Mouse (Mus musculus): ENCODE results near the gene Rpusd4. TPM values are rescaled to one million over a fixed set of nuclear protein-coding genes. Genes with fewer than 3 reads are reported as not detected.

The Rpusd4 gene
- polyA plus RNA-seq, 1 experiment from 2014 or later = 8.6 TPM

DNA sequence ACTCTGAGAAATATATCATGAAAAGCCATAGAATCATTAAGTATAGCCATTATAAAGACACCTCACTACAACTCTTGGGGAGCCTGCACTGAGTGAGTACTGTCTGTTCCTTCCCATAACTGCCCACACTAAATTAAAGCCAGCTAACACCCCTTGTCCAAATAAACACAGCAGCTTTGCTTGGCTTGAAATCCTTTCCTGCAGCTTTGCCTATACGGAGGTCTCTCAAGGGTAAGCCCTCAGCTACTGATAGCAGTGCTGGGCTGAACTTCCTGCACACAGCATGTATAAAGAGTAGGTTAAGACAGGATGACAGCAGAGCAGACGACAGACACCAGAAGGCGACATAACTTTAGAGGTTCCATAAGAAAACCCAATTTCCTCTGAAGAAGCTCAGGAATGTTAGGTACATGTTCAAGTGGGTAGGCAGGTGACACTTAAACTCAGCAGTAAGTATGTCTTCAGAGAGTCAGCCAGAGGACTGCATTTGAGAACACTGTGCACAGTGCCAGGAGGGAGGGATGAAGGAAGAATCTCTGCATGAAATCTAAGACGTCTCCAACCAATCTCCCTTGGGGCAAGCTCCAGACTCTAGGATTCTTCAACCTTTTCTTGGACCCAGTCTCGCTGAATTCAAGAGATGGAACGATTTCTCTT lies 28.6 kb upstream of the Rpusd4 start:
- Histone ChIP-seq H3K9me3 (ENCODE audit: low read length) (no peaks in the 10 kb centered on the region), H3K4me2 (ENCODE audit: low read depth, low read length) (no peak overlapping the region), H3K9ac (replicated peaks) (no peak overlapping the region), H3K27me3 (ENCODE audit: insufficient read depth, low read length) (no peaks in the 10 kb centered on the region), H3K4me1 (ENCODE audit: insufficient read depth) (no peaks in the 10 kb centered on the region), H3K36me3 (replicated peaks; ENCODE audit: insufficient read depth, low read length) (peaks cover 4% of the 10 kb centered on the region; the same call in 1 of the 2 replicates), H3K4me3 (ENCODE audit: low read depth, low read length) (no peak overlapping the region), H3K27ac (ENCODE audit: low read depth) (no peak overlapping the region)
- TF ChIP-seq EP300 (IDR thresholded peaks at IDR 0.05; ENCODE audit: low read depth) = no peak
- no peak for TF ChIP-seq CTCF (IDR thresholded peaks at IDR 0.05; ENCODE audit: low read depth)
- 77% methylated on average over 6 of the region's 6 CpGs for WGBS (ENCODE audit: insufficient replicate concordance)
- DNase-seq (no peak), ATAC-seq (no peak)

DNA sequence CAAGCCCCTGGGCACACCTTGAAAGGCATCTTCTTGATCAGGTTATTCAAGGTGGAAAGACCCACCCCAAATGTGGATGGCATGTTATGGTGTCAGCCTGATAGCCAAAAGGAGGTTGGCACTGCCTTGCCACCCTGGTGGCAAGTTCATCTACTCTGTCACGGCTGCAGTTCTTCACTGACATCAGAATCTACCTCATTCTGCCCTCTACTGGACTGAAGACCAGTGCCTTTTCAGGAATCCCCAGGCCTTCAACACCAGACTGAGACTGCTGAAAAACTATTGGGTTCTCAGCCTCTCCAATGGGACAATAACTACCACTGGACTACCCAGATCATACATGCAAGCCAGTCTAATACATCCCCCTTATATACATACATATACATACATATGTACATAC lies 27.9 kb upstream of the Rpusd4 start:
- no peak overlapping the region for H3K27ac ChIP-seq (ENCODE audit: low read depth)
- no peak overlapping the region for H3K4me2 ChIP-seq (ENCODE audit: low read depth, low read length)
- no peaks in the 10 kb centered on the region for H3K4me1 ChIP-seq (ENCODE audit: insufficient read depth)
- WGBS (ENCODE audit: insufficient replicate concordance) = 44% methylated on average over 1 of the region's 1 CpGs
- H3K9me3 ChIP-seq (ENCODE audit: low read length) = no peaks in the 10 kb centered on the region
- TF ChIP-seq EP300 (IDR thresholded peaks at IDR 0.05; ENCODE audit: low read depth) (no peak), CTCF (IDR thresholded peaks at IDR 0.05; ENCODE audit: low read depth) (peak; percentile 46)
- ATAC-seq = no peak
- DNase-seq = no peak
- H3K9ac ChIP-seq (replicated peaks) = no peak overlapping the region
- no peaks in the 10 kb centered on the region for H3K27me3 ChIP-seq (ENCODE audit: insufficient read depth, low read length)
- H3K4me3 ChIP-seq (ENCODE audit: low read depth, low read length) = no peak overlapping the region
- H3K36me3 ChIP-seq (replicated peaks; ENCODE audit: insufficient read depth, low read length) = no peaks in the 10 kb centered on the region

DNA sequence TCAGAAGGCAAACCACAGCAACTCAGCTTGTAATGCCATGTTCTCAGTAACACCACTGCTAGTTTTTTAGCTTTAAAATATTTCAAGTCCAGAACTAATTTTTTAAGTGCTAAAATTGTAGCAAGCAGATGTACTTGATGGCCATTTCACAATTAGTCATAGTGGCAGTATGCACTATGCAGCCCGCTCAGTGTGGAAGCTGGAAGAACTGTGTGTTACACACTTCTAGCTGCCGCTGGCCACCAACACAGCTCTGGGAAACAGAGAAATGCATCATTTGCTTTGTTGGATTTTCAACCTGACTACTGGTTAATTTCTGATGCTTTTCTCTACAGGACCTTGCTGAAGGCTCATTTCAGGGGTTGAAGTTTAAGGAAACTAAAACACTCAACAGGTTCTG lies 20.3 kb upstream of the Rpusd4 start:
- no peaks in the 10 kb centered on the region for H3K4me1 ChIP-seq (ENCODE audit: insufficient read depth)
- no peak overlapping the region for H3K4me3 ChIP-seq (ENCODE audit: low read depth, low read length)
- no peak overlapping the region for H3K27ac ChIP-seq (ENCODE audit: low read depth)
- WGBS (ENCODE audit: insufficient replicate concordance) = 89% methylated on average over 2 of the region's 2 CpGs
- no peak overlapping the region for H3K4me2 ChIP-seq (ENCODE audit: low read depth, low read length)
- no peaks in the 10 kb centered on the region for H3K27me3 ChIP-seq (ENCODE audit: insufficient read depth, low read length)
- no peak overlapping the region for H3K9ac ChIP-seq (replicated peaks)
- TF ChIP-seq CTCF (IDR thresholded peaks at IDR 0.05; ENCODE audit: low read depth) (no peak), EP300 (IDR thresholded peaks at IDR 0.05; ENCODE audit: low read depth) (no peak)
- ATAC-seq (no peak), DNase-seq (no peak)
- H3K36me3 ChIP-seq (replicated peaks; ENCODE audit: insufficient read depth, low read length) = no peaks in the 10 kb centered on the region
- no peaks in the 10 kb centered on the region for H3K9me3 ChIP-seq (ENCODE audit: low read length)

DNA sequence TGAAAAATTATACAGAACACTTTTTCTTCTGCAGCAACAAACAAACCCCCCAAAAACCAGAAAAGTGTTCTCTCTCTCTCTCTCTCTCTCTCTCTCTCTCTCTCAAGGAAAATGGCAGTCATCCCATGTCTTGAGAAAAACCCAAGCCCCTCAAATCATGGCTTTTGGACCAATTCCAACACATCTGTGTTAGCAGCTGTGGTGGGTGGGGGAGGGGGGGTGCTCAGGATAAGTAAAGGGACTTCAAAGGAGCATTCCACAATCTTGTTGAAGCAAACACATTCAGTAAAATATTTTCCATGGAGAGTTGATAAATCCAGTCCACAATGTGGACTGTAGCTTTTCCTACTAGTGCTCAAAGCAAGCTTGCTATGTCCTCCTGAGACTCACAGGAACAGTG lies 18.2 kb upstream of the Rpusd4 start:
- H3K27me3 ChIP-seq (ENCODE audit: insufficient read depth, low read length) = no peaks in the 10 kb centered on the region
- H3K9ac ChIP-seq (replicated peaks) = no peak overlapping the region
- ATAC-seq (no peak), DNase-seq (no peak)
- H3K27ac ChIP-seq (ENCODE audit: low read depth) = no peak overlapping the region
- no peak for TF ChIP-seq CTCF (IDR thresholded peaks at IDR 0.05; ENCODE audit: low read depth)
- no peak for TF ChIP-seq EP300 (IDR thresholded peaks at IDR 0.05; ENCODE audit: low read depth)
- no peak overlapping the region for H3K4me3 ChIP-seq (ENCODE audit: low read depth, low read length)
- no peak overlapping the region for H3K4me2 ChIP-seq (ENCODE audit: low read depth, low read length)
- no peaks in the 10 kb centered on the region for H3K9me3 ChIP-seq (ENCODE audit: low read length)
- no peaks in the 10 kb centered on the region for H3K36me3 ChIP-seq (replicated peaks; ENCODE audit: insufficient read depth, low read length)
- no peaks in the 10 kb centered on the region for H3K4me1 ChIP-seq (ENCODE audit: insufficient read depth)

DNA sequence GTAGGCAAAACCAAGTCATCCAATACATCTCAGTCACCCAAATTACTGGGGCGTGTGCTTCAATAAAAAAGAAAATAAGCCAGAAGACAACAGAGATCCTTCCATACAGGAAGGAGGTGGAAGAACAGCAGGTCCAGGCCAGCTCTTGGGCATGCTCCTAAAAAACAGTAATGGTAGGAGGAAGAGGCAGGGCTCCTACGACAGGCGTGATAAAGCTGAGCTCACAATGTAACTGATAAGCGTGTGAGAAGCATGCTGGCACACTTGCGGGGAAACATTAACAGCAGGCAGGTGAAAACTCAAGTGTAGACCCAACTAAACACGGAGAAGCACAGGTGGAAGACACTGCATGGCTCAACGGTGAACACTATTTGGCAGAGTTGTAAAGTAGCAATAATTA lies 10.3 kb upstream of the Rpusd4 start:
- H3K4me3 ChIP-seq (ENCODE audit: low read depth, low read length) = no peak overlapping the region
- no peak overlapping the region for H3K4me2 ChIP-seq (ENCODE audit: low read depth, low read length)
- H3K9ac ChIP-seq (replicated peaks) = no peak overlapping the region
- no peak for DNase-seq
- no peaks in the 10 kb centered on the region for H3K27me3 ChIP-seq (ENCODE audit: insufficient read depth, low read length)
- H3K36me3 ChIP-seq (replicated peaks; ENCODE audit: insufficient read depth, low read length) = no peaks in the 10 kb centered on the region
- TF ChIP-seq CTCF (IDR thresholded peaks at IDR 0.05; ENCODE audit: low read depth) (no peak), EP300 (IDR thresholded peaks at IDR 0.05; ENCODE audit: low read depth) (no peak)
- ATAC-seq = no peak
- no peaks in the 10 kb centered on the region for H3K4me1 ChIP-seq (ENCODE audit: insufficient read depth)
- WGBS (ENCODE audit: insufficient replicate concordance) = 61% methylated on average over 7 of the region's 7 CpGs
- no peaks in the 10 kb centered on the region for H3K9me3 ChIP-seq (ENCODE audit: low read length)
- H3K27ac ChIP-seq (ENCODE audit: low read depth) = no peak overlapping the region

DNA sequence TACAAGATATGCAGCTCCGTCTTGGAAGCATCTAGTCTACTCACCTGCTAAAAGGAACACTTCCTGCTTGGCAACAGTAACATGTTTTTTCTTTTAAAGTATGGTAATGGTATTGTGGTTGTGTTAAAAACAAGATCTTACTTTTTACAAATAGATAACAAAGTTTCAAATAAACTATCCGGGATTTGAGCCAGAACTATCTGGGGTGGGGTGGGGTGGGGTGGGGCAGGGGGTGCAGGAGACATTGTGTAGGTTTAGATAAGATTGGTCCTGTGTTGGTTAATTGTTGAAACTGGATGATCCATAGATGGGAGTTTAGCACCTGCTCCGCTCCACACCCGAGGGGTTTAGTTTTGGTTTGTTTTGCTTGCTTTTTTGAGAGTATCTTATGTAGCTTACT lies 5.2 kb upstream of the Rpusd4 start:
- no peak for ATAC-seq
- DNase-seq = no peak
- TF ChIP-seq EP300 (IDR thresholded peaks at IDR 0.05; ENCODE audit: low read depth) = no peak
- no peak for TF ChIP-seq CTCF (IDR thresholded peaks at IDR 0.05; ENCODE audit: low read depth)
- H3K4me3 ChIP-seq (ENCODE audit: low read depth, low read length) = no peak overlapping the region
- no peaks in the 10 kb centered on the region for H3K9me3 ChIP-seq (ENCODE audit: low read length)
- WGBS (ENCODE audit: insufficient replicate concordance) = 43% methylated on average over 4 of the region's 4 CpGs
- no peaks in the 10 kb centered on the region for H3K36me3 ChIP-seq (replicated peaks; ENCODE audit: insufficient read depth, low read length)
- H3K27ac ChIP-seq (ENCODE audit: low read depth) = no peak overlapping the region
- no peaks in the 10 kb centered on the region for H3K27me3 ChIP-seq (ENCODE audit: insufficient read depth, low read length)
- peaks cover 17% of the 10 kb centered on the region for H3K4me1 ChIP-seq (ENCODE audit: insufficient read depth)
- H3K9ac ChIP-seq (replicated peaks) = no peak overlapping the region
- no peak overlapping the region for H3K4me2 ChIP-seq (ENCODE audit: low read depth, low read length)

DNA sequence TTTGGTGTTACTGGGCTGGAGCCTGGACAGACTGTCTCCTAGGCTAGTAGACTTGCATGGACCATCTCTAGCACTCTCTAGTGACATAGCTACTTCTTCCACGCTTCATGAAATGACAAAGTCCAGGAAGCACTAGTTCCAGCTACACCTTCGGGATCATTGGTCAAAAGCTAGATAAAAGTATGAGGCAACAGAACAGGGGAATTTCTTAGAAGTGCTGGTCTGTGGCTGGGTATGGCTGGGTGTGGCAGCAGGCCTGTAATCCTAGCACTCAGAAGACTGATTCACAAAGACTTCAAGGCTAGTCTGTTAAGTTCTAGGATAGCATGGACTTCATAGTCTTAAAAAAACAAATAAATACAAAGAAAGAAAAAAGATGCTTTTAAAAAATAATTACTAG lies 4.2 kb upstream of the Rpusd4 start:
- TF ChIP-seq EP300 (IDR thresholded peaks at IDR 0.05; ENCODE audit: low read depth) (no peak), CTCF (IDR thresholded peaks at IDR 0.05; ENCODE audit: low read depth) (no peak)
- no peak overlapping the region for H3K27ac ChIP-seq (ENCODE audit: low read depth)
- H3K4me1 ChIP-seq (ENCODE audit: insufficient read depth) = peaks cover 19% of the 10 kb centered on the region
- H3K4me3 ChIP-seq (ENCODE audit: low read depth, low read length) = no peak overlapping the region
- no peak for DNase-seq
- H3K36me3 ChIP-seq (replicated peaks; ENCODE audit: insufficient read depth, low read length) = no peaks in the 10 kb centered on the region
- no peak overlapping the region for H3K4me2 ChIP-seq (ENCODE audit: low read depth, low read length)
- WGBS (ENCODE audit: insufficient replicate concordance) = 44% methylated on average over 2 of the region's 2 CpGs
- H3K27me3 ChIP-seq (ENCODE audit: insufficient read depth, low read length) = no peaks in the 10 kb centered on the region
- H3K9ac ChIP-seq (replicated peaks) = no peak overlapping the region
- no peaks in the 10 kb centered on the region for H3K9me3 ChIP-seq (ENCODE audit: low read length)
- ATAC-seq = no peak
